In genomic region chr10:59772049-59772397, GRCm38 (mm10) we compare ENCODE assay signal across 13 mouse cellular contexts.
"Had no signal": no experiment of that assay in that cellular context is flagged by ENCODE, and none has a peak within 500 bp of the region (broad histone marks: within the 10 kb centered on the region; RNA-seq: fewer than 3 reads in every experiment).

No protein-coding gene starts in this region.

- H3K36me3 ChIP-seq: stomach, embryonic 15.5 days had no signal

- H3K4me2 ChIP-seq: liver, embryonic 11.5 days; liver, embryonic 15.5 days; stomach, embryonic 15.5 days had no signal

- DNase-seq: kidney, adult 11 months; kidney, postnatal 10 days; kidney, postnatal 4 days; lung, adult 2 months; lung, postnatal 36 days; thymus, adult 2 months; thymus, postnatal 36 days had no signal

- H3K4me3 ChIP-seq: left cerebral cortex, adult 2 months; limb, embryonic 10.5 days; liver, embryonic 15.5 days; stomach, embryonic 15.5 days had no signal

- ATAC-seq: lung, postnatal 0 days had no signal

- H3K9ac ChIP-seq: liver, embryonic 15.5 days; stomach, embryonic 15.5 days had no signal

- H3K9me3 ChIP-seq: limb, embryonic 10.5 days; liver, embryonic 15.5 days; stomach, embryonic 15.5 days had no signal

- H3K4me1 ChIP-seq: limb, embryonic 10.5 days; liver, embryonic 15.5 days; stomach, embryonic 15.5 days had no signal

- H3K27ac ChIP-seq: left cerebral cortex, adult 2 months; limb, embryonic 10.5 days; liver, embryonic 15.5 days; stomach, embryonic 15.5 days had no signal

- H3K27me3 ChIP-seq: liver, embryonic 15.5 days; stomach, embryonic 15.5 days had no signal
